13 mouse cellular contexts compared by ENCODE assay signal in the genomic region with DNA sequence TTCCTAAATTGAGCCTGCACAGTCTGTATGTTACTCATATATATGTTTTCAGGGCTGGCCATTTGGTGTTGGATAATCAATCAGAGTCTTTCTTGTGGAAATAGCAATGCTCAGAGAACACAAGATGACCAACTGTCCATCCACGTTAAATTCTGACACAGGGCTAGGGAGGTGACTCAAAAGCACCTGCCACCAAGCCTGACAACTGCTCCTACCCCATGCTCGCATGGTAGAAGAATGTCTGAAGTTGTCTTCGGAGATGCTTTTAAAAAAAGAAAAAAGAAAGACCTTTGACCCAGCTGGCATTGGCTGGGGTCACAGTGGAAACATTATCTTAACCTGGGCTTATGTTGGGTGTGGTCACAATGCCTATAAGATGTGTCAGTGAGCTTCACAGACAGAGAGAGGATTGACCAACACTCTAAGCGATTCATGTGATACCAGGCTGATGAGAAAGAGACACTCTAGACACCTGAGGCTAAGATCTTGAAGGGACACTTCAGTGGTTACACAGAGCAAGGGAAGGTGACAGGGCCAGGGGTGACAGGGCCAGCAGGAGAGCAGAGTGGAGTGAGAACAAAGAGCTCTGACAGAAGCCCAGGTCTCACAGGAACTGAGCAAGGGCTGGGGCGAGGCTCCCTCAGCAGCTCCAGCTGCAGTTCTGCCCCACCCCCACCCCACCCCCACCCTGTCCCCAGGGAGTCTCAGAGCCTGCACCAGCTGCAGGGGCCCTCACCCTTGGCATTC. TPM values are rescaled to one million over a fixed set of nuclear protein-coding genes. Genes with fewer than 3 reads are reported as not detected.
A peak's percentile ranks its signal among the peaks of the same experiment; 100 is the strongest.
DNase-seq lines count a peak whose midpoint lies in the region; ATAC-seq and TF ChIP-seq lines count a peak whose summit lies in the region.
"Had no signal": no experiment of that assay in that cellular context is flagged by ENCODE, and none has a peak within 500 bp of the region (broad histone marks: within the 10 kb centered on the region; RNA-seq: fewer than 3 reads in every experiment).

No protein-coding gene starts in this region.

- TF ChIP-seq EP300 in liver, postnatal 0 days (IDR thresholded peaks at IDR 0.05; ENCODE audit: low read depth) = no peak
- TF ChIP-seq EP300 in stomach, postnatal 0 days (optimal IDR thresholded peaks at IDR 0.05) = no peak

- H3K36me3 ChIP-seq in lung, embryonic 16.5 days (ENCODE audit: control insufficient read depth, insufficient read depth, low read length) = no peaks in the 10 kb centered on the region
- no peaks in the 10 kb centered on the region for H3K36me3 ChIP-seq in liver, postnatal 0 days (replicated peaks; ENCODE audit: insufficient read depth, low read length)
- H3K36me3 ChIP-seq in stomach, postnatal 0 days (ENCODE audit: control insufficient read depth, insufficient read depth, low read length) = no peaks in the 10 kb centered on the region
- H3K36me3 ChIP-seq in forebrain, embryonic 12.5 days (replicated peaks) = no peaks in the 10 kb centered on the region
- H3K36me3 ChIP-seq: embryonic facial prominence, embryonic 13.5 days; limb, embryonic 13.5 days had no signal

- H3K4me2 ChIP-seq in lung, embryonic 16.5 days (ENCODE audit: low read depth, low read length) = no peak overlapping the region
- no peak overlapping the region for H3K4me2 ChIP-seq in liver, postnatal 0 days (ENCODE audit: low read depth, low read length)
- no peak overlapping the region for H3K4me2 ChIP-seq in stomach, postnatal 0 days (replicated peaks; ENCODE audit: low read depth)
- H3K4me2 ChIP-seq in forebrain, embryonic 12.5 days = no peak overlapping the region
- H3K4me2 ChIP-seq: embryonic facial prominence, embryonic 13.5 days; limb, embryonic 13.5 days had no signal

- no peak overlapping the region for H3K9ac ChIP-seq in lung, embryonic 16.5 days (ENCODE audit: low read length)
- H3K9ac ChIP-seq in liver, postnatal 0 days (replicated peaks) = no peak overlapping the region
- H3K9ac ChIP-seq in stomach, postnatal 0 days (ENCODE audit: low read length) = no peak overlapping the region
- no peak overlapping the region for H3K9ac ChIP-seq in forebrain, embryonic 12.5 days
- H3K9ac ChIP-seq: embryonic facial prominence, embryonic 13.5 days; limb, embryonic 13.5 days had no signal

- H3K27me3 ChIP-seq in lung, embryonic 16.5 days (ENCODE audit: control insufficient read depth, insufficient read depth, low read depth, low read length) = no peaks in the 10 kb centered on the region
- H3K27me3 ChIP-seq in liver, postnatal 0 days (ENCODE audit: insufficient read depth, low read length) = no peaks in the 10 kb centered on the region
- H3K27me3 ChIP-seq in stomach, postnatal 0 days (ENCODE audit: control insufficient read depth, insufficient read depth, low read length) = no peaks in the 10 kb centered on the region
- no peaks in the 10 kb centered on the region for H3K27me3 ChIP-seq in forebrain, embryonic 12.5 days
- H3K27me3 ChIP-seq: embryonic facial prominence, embryonic 13.5 days; limb, embryonic 13.5 days had no signal

- TF ChIP-seq POLR2A in lung, adult 2 months (IDR thresholded peaks at IDR 0.05; ENCODE audit: borderline replicate concordance, extremely low read depth, low read depth, low read length) = no peak

- no peak for TF ChIP-seq CTCF in lung, adult 2 months (IDR thresholded peaks at IDR 0.05; ENCODE audit: insufficient read depth, low read length)
- no peak for TF ChIP-seq CTCF in liver, postnatal 0 days (IDR thresholded peaks at IDR 0.05; ENCODE audit: low read depth)
- TF ChIP-seq CTCF in stomach, postnatal 0 days (IDR thresholded peaks at IDR 0.05; ENCODE audit: low read depth) = no peak

- ATAC-seq in lung, embryonic 16.5 days (ENCODE audit: low read depth) = peak; percentile 72
- peak; percentile 26; the same call in 1 of the 2 replicates for ATAC-seq in liver, postnatal 0 days
- peak; percentile 38 for ATAC-seq in stomach, postnatal 0 days (ENCODE audit: low FRiP score, low TSS enrichment)
- no peak for ATAC-seq in forebrain, embryonic 12.5 days (ENCODE audit: low FRiP score)

- H3K4me3 ChIP-seq in lung, embryonic 16.5 days (ENCODE audit: low read length) = no peak overlapping the region
- H3K4me3 ChIP-seq in lung, adult 2 months (replicated peaks; ENCODE audit: extremely low read depth, low read depth, low read length) = no peak overlapping the region
- H3K4me3 ChIP-seq in liver, postnatal 0 days (ENCODE audit: low read depth, low read length) = no peak overlapping the region
- no peak overlapping the region for H3K4me3 ChIP-seq in stomach, postnatal 0 days (ENCODE audit: low read depth, low read length)
- H3K4me3 ChIP-seq in forebrain, embryonic 12.5 days (replicated peaks) = no peak overlapping the region
- H3K4me3 ChIP-seq: embryonic facial prominence, embryonic 13.5 days; limb, embryonic 13.5 days had no signal

- DNase-seq in lung, adult 2 months = no peak
- peak; percentile 73 for DNase-seq in ZHBTc4 (ENCODE audit: low read depth, low spot score)
- peak; percentile 30 for DNase-seq in liver, postnatal 0 days
- DNase-seq in stomach, postnatal 0 days (ENCODE audit: low spot score) = no peak
- DNase-seq in adrenal gland, postnatal 10 days = no peak
- no peak for DNase-seq in adipocyte (ENCODE audit: low spot score)
- DNase-seq: heart, postnatal 14 days; kidney, adult 8-10 months; right cerebral cortex, postnatal 14 days had no signal

- no peak overlapping the region for H3K27ac ChIP-seq in lung, embryonic 16.5 days (ENCODE audit: low read length)
- peak overlapping the region; percentile 67 for H3K27ac ChIP-seq in liver, postnatal 0 days (ENCODE audit: low read depth)
- no peak overlapping the region for H3K27ac ChIP-seq in stomach, postnatal 0 days (replicated peaks)
- H3K27ac ChIP-seq in forebrain, embryonic 12.5 days = no peak overlapping the region
- H3K27ac ChIP-seq: embryonic facial prominence, embryonic 13.5 days; limb, embryonic 13.5 days had no signal

- WGBS in lung, embryonic 16.5 days = 23% methylated on average over 5 of the region's 5 CpGs
- WGBS in lung, adult 2 months = 36% methylated on average over 5 of the region's 5 CpGs
- 46% methylated on average over 4 of the region's 5 CpGs for WGBS in liver, postnatal 0 days (ENCODE audit: insufficient replicate concordance)
- 41% methylated on average over 5 of the region's 5 CpGs for WGBS in stomach, postnatal 0 days
- 54% methylated on average over 5 of the region's 5 CpGs for whole genome bisulfite sequencing in forebrain, embryonic 12.5 days

- H3K9me3 ChIP-seq in lung, embryonic 16.5 days (ENCODE audit: control insufficient read depth, low read length) = no peaks in the 10 kb centered on the region
- H3K9me3 ChIP-seq in liver, postnatal 0 days (ENCODE audit: low read length) = no peaks in the 10 kb centered on the region
- H3K9me3 ChIP-seq in stomach, postnatal 0 days (ENCODE audit: control insufficient read depth, low read length) = no peaks in the 10 kb centered on the region
- H3K9me3 ChIP-seq in forebrain, embryonic 12.5 days = no peaks in the 10 kb centered on the region
- H3K9me3 ChIP-seq: embryonic facial prominence, embryonic 13.5 days; limb, embryonic 13.5 days had no signal

- no peaks in the 10 kb centered on the region for H3K4me1 ChIP-seq in lung, embryonic 16.5 days (replicated peaks; ENCODE audit: control insufficient read depth, insufficient read depth, low read length)
- H3K4me1 ChIP-seq in lung, adult 2 months (ENCODE audit: control insufficient read depth, insufficient read depth, low read length) = peaks cover 5% of the 10 kb centered on the region; the same call in 1 of the 2 replicates
- H3K4me1 ChIP-seq in liver, postnatal 0 days (ENCODE audit: insufficient read depth) = peaks cover 4% of the 10 kb centered on the region; the same call in 1 of the 2 replicates
- no peaks in the 10 kb centered on the region for H3K4me1 ChIP-seq in stomach, postnatal 0 days (replicated peaks; ENCODE audit: control insufficient read depth, insufficient read depth)
- H3K4me1 ChIP-seq in forebrain, embryonic 12.5 days = peaks cover 7% of the 10 kb centered on the region; the same call in 1 of the 2 replicates
- H3K4me1 ChIP-seq: embryonic facial prominence, embryonic 13.5 days had no signal

RNA-seq across cellular contexts. Expression of gene Scd1, which starts 29.9 kb away (rescaled TPM):
- polyA plus RNA-seq in lung, embryonic 16.5 days (2015; fragmentation: Nextera tagmentation; extraction: Ambion mirVana) = 2.3 and 2.7 TPM in 2 replicates
- 3,425 and 3,454 TPM in 2 replicates for polyA plus RNA-seq in lung, adult 2 months (2012; rRNA removed)
- 2.3 and 2.8 TPM in 2 replicates for polyA plus RNA-seq in liver, postnatal 0 days (2015; fragmentation: Nextera tagmentation; extraction: Ambion mirVana)
- 1.3 and 1.7 TPM in 2 replicates for polyA plus RNA-seq in stomach, postnatal 0 days (2015; fragmentation: Nextera tagmentation; extraction: Ambion mirVana)
- 10.6 and 10.8 TPM in 2 replicates for polyA plus RNA-seq in forebrain, embryonic 12.5 days (2016; fragmentation: Nextera tagmentation; extraction: Ambion mirVana)
- 100 to 1,000 TPM; 181 to 382 TPM for total RNA-seq in adrenal gland, postnatal 10 days (2021)

RNA-seq across cellular contexts. Expression of gene Scd4, which starts 44.9 kb away (rescaled TPM):
- polyA plus RNA-seq in lung, embryonic 16.5 days (2015; fragmentation: Nextera tagmentation; extraction: Ambion mirVana) = 0.40 and 0.49 TPM in 2 replicates
- polyA plus RNA-seq in lung, adult 2 months (2012; rRNA removed) = 0.46 and 0.97 TPM in 2 replicates
- not detected in 2 replicates for polyA plus RNA-seq in liver, postnatal 0 days (2015; fragmentation: Nextera tagmentation; extraction: Ambion mirVana)
- polyA plus RNA-seq in stomach, postnatal 0 days (2015; fragmentation: Nextera tagmentation; extraction: Ambion mirVana) = 0.08 TPM in 1 of 2 replicates, not detected in the other
- polyA plus RNA-seq in forebrain, embryonic 12.5 days (2016; fragmentation: Nextera tagmentation; extraction: Ambion mirVana) = 0.15 and 0.29 TPM in 2 replicates
- 1 to 10 TPM; 1.6 to 1.7 TPM for total RNA-seq in adrenal gland, postnatal 10 days (2021)

Comparison
In these comparisons a context has a peak if more than half of its experiments do, and no peak if none do; other contexts are left out.
1. RNA of gene Scd1, which starts 29.9 kb away (polyA plus RNA-seq): 3,425 to 3,454 TPM in lung, adult 2 months; 10.6 to 10.8 TPM in forebrain, embryonic 12.5 days, 2.3 to 2.8 TPM in liver, postnatal 0 days, 2.3 to 2.7 TPM in lung, embryonic 16.5 days and 1.3 to 1.7 TPM in stomach, postnatal 0 days; every median in the first group is over 100 times any median in the second.
2. DNase-seq: peak in ZHBTc4 (single experiment) and liver, postnatal 0 days (single experiment); none in lung, adult 2 months (single experiment), stomach, postnatal 0 days (single experiment), adrenal gland, postnatal 10 days (single experiment) and adipocyte (single experiment).